Mouse (Mus musculus) embryonic fibroblast, embryonic 13.5 days (primary cell): ENCODE measurements around the gene Dennd4a.

Source experiments
- CTCF ChIP-seq: IDR thresholded peaks from 2 replicates; pipeline ENCODE4 v1.5.1; 2011; ENCODE audit warnings: mild to moderate bottlenecking, control low read depth, low read length, moderate library complexity, borderline replicate concordance; ENCODE audit not compliant: insufficient read depth
- POLR2A ChIP-seq: IDR thresholded peaks from 2 replicates; pipeline ENCODE4 v1.6.1; 2011; ENCODE audit warnings: low read depth, mild to moderate bottlenecking, control low read depth, low read length, moderate library complexity

DNA sequence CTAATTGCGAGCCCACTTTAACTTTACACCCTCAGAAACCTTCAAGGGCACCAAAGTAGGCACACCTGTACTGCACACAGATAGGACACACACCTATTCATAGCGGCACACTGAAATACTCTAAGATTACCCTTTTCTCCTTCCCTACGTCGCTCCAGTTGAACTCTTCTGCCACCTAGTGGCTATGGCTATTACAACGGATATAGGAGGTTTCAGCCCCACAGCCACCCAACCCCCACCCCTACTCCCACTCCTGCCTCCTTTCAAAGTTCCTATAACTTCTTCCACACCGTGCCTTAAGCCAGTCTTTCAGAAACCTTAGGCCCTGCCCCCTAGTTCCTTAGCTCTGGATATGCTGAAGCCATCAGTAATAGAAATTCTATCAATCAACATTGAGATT lies 125.4 kb downstream of the Dennd4a start:
- TF ChIP-seq CTCF (no peak), POLR2A (no peak)
